Mouse (Mus musculus) erythroblast, embryonic 14.5 days (primary cell): ENCODE measurements around the gene Olfr64.

Source experiments
- GATA1 ChIP-seq: IDR thresholded peaks from 2 replicates; pipeline ENCODE4 v1.6.1; 2012; ENCODE audit warnings: low read length, inconsistent platforms, mixed read lengths
- TAL1 ChIP-seq: IDR thresholded peaks from 3 replicates; pipeline ENCODE4 v1.6.1; 2012; ENCODE audit warnings: low read length, inconsistent platforms, mixed read lengths

DNA sequence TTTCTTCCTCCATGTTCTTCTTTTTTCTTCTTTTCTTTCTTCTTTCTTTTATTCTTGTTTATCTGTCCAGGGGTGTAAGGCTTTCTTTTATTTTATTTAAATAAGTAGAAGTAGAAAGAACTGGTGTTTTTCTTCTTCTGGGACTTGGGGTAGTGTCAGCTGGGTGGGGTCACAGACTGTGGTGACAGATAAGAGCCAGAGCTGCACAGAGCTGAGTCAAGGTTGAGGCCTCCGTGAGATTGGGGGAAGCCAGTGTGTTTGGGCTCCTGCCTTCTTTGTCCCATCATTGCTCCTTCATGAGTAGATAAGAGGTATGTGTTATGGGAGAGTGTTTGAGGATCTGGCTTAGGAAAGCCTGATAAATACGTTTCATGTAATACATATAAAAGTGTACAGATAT is 35.2 kb downstream of the Olfr64 start:
- TF ChIP-seq GATA1 (peak; percentile 90), TAL1 (peak; percentile 82)
